Mouse (Mus musculus) neural tube, embryonic 14.5 days (tissue): Measurements from ENCODE around the gene Mrgpra9. TPM values are rescaled to one million over a fixed set of nuclear protein-coding genes. Genes with fewer than 3 reads are reported as not detected.
"Not testable (repeated sequence)": the region's sequence is repeated elsewhere in the genome, so short reads cannot be mapped to it uniquely, and the experiment has no call there.

ENCODE experiments used
- ATAC-seq: fragments of 200-750 bp; cut with Nextera tagmentation; 2 replicates; pipeline ENCODE4 v1.8.0; 2017; ENCODE audit warnings: low read depth, mild to moderate bottlenecking, moderate TSS enrichment, moderate library complexity
- H3K27ac ChIP-seq: fragments of 300-500 bp; sonication (generic); 2 replicates; pipeline ENCODE4 v1.5.1; 2014; ENCODE audit warnings: low read depth, mild to moderate bottlenecking, control low read depth, low read length, moderate library complexity, mixed read lengths
- H3K27me3 ChIP-seq: fragments of 300-500 bp; sonication (generic); 2 replicates; pipeline ENCODE4 v1.6.1; 2014; ENCODE audit warnings: low read length; ENCODE audit not compliant: control insufficient read depth, insufficient read depth
- H3K36me3 ChIP-seq: fragments of 300-500 bp; sonication (generic); 2 replicates; pipeline ENCODE4 v1.6.1; 2014; ENCODE audit warnings: low read length, mixed read lengths; ENCODE audit not compliant: control insufficient read depth, insufficient read depth
- H3K4me1 ChIP-seq: fragments of 300-500 bp; sonication (generic); 2 replicates; pipeline ENCODE4 v1.6.1; 2014; ENCODE audit warnings: low read length; ENCODE audit not compliant: control insufficient read depth, insufficient read depth
- H3K4me2 ChIP-seq: fragments of 300-500 bp; sonication (generic); 2 replicates; pipeline ENCODE4 v1.6.1; 2014; ENCODE audit warnings: mild to moderate bottlenecking, low read depth, low read length, control low read depth
- H3K4me3 ChIP-seq: fragments of 300-500 bp; sonication (generic); 2 replicates; pipeline ENCODE4 v1.5.1; 2014; ENCODE audit warnings: low read depth, low read length, control low read depth, mixed read lengths
- H3K9ac ChIP-seq: fragments of 300-500 bp; sonication (generic); replicated peaks from 2 replicates; pipeline ENCODE4 v1.6.1; 2014; ENCODE audit warnings: low read depth, mild to moderate bottlenecking, control low read depth, low read length, mixed read lengths
- H3K9me3 ChIP-seq: fragments of 300-500 bp; sonication (generic); 2 replicates; pipeline ENCODE4 v1.6.1; 2016; ENCODE audit warnings: low read length; ENCODE audit not compliant: control insufficient read depth
- WGBS: fragments of 180-500 bp; shearing (Covaris S2); extraction: QIAGEN DNeasy Blood & Tissue Kit; methylation state at CpG from one replicate; pipeline ENCODE4 v1.1.7; 2014; 5-methylcytosine and 5-hydroxymethylcytosine counted together
- polyA plus RNA-seq: library from polyadenylated mRNA; unstranded; fragments of >200 nt; fragmentation: Nextera tagmentation; extraction: Ambion mirVana; gene quantifications from 2 replicates; pipeline ENCODE4 v1.2.1, GENCODE M21; 2014

The Mrgpra9 gene
- polyA plus RNA-seq, result not detected in 2 replicates

DNA sequence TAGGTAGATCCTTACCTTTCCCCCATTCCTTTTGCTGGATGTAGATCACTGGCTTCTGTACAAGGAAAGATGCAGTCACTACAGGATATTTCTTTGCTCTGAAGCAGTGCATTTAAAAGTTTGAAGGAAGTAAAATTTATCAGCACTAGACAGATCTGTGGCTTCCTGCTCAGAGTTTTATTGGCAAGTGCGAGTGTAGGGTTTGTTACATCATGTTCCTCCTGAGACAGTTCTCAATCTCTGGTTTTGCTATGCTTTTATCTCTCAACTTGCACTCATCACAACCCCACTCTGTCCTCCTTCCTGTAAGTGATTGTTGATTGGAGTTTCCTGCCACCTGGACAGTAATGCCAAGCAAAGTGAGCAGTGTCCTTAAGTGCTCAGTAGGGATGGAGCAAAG, at the start of gene Mrgpra9:
Gene Mrgpra9 (minus strand): TSS at position 79 of the 400 bp plus-strand sequence.
- Histone ChIP-seq H3K9me3 (no peaks in the 10 kb centered on the region), H3K36me3 (no peaks in the 10 kb centered on the region), H3K4me1 (no peaks in the 10 kb centered on the region), H3K27me3 (no peaks in the 10 kb centered on the region), H3K4me3 (no peak within 1 kb of the TSS), H3K9ac (no peak within 1 kb of the TSS), H3K4me2 (no peak within 1 kb of the TSS), H3K27ac (no peak within 1 kb of the TSS)
- 84% methylated on average over 1 of the region's 1 CpGs for WGBS
- no peak for ATAC-seq

DNA sequence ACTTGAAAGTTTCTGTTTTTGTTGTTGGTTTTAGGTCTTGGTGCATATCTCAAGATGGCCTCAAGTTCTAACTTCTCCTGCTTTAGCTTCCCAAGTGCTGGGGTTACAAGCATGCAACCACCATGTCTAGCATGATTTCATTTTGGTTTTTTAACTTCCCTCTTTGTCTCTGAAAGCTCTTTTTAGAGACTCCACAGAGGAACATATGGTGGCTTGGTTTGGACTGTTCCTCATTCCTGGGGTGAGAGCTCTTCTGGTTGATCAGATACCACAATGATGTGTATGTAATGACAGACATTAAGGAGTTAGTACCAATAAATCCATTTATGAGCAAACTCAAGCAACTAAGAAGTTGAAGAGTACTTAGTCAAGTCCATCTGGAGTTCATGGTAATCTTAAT, 47.0 kb upstream of the Mrgpra9 start:
- H3K9ac ChIP-seq, H3K4me1 ChIP-seq, H3K36me3 ChIP-seq, ATAC-seq, H3K4me3 ChIP-seq, H3K27me3 ChIP-seq, H3K9me3 ChIP-seq, H3K27ac ChIP-seq, H3K4me2 ChIP-seq: not testable (repeated sequence)

DNA sequence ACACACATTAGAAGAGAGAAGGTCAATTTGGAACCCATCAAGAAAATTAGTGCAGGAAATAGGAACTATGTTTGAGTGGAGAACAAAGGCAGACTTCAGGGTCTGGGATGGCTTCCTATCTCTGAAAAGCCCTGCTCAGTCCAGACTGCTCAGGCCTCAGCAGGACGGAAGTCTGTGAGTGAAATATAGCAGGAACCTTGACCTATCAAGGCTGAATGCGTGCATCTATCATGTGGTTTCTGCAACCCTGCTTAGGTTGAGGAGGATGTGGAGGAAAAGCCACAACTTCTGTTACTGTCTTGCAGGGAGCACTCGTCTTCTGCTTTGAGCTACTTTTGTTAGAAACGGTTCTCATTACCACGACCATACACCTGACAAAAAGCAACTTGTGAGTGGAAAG, 18.9 kb upstream of the Mrgpra9 start:
- not testable (repeated sequence) for H3K4me3 ChIP-seq, H3K4me2 ChIP-seq, H3K9ac ChIP-seq, H3K27ac ChIP-seq, H3K4me1 ChIP-seq, ATAC-seq, H3K9me3 ChIP-seq, H3K27me3 ChIP-seq, H3K36me3 ChIP-seq
- 95% methylated on average over 5 of the region's 5 CpGs for WGBS

DNA sequence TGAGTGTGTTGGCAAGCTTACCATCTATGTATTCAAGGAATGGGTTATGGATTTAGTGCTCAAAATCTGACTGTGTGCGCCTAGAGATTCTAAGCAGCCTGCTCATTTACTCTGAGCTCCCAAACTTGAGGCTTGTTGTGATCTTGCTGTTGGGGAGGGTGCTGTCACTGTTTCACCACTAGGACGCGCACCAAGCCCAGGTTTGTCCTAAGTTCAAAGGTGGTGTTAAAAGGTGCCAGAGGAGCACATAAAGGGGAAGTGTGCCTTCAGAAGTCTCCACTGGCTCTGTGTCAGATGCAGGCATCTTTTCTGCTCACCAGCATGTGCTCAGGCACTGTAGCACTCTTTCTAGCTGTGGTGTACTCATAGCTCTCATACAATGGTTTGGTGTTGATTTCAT, 8.0 kb downstream of the Mrgpra9 start:
- WGBS, result 61% methylated on average over 3 of the region's 3 CpGs
- ATAC-seq, result no peak
- H3K27ac ChIP-seq, result no peak overlapping the region

DNA sequence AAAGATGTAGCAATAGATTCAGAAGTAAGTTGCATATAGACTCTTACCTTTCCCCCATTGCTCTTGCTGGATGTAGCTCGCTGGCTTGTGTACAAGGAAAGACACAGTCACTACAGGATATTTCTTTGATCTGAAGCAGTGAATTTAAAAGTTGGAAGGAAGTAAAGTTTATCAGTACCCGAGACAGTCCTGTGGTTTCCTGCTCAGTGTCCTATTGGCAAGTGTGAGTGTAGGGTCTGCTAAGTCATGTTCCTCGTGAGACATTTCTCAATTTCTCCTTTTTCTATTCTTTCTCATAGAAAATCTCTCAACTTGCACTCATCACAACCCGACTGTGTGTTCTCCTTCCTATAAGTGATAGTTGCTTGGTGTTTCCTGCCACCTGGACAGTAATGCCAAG, 47.8 kb downstream of the Mrgpra9 start, which contains the start of gene Mrgpra6:
Gene Mrgpra6 (minus strand): TSS at position 91 of the 400 bp plus-strand sequence.
- Histone ChIP-seq H3K9ac (no peak within 1 kb of the TSS), H3K36me3 (no peaks in the 10 kb centered on the region), H3K27me3 (no peaks in the 10 kb centered on the region), H3K4me3 (no peak within 1 kb of the TSS), H3K27ac (no peak within 1 kb of the TSS), H3K9me3 (no peaks in the 10 kb centered on the region), H3K4me1 (no peaks in the 10 kb centered on the region), H3K4me2 (no peak within 1 kb of the TSS)
- WGBS, result 79% methylated on average over 4 of the region's 4 CpGs
- ATAC-seq, result no peak

More for the DNA sequence above, 8.0 kb downstream of the Mrgpra9 start:
- Histone ChIP-seq H3K36me3 (no peaks in the 10 kb centered on the region), H3K9ac (no peak overlapping the region), H3K4me2 (no peak overlapping the region), H3K27me3 (no peaks in the 10 kb centered on the region), H3K9me3 (no peaks in the 10 kb centered on the region), H3K4me1 (no peaks in the 10 kb centered on the region), H3K4me3 (no peak overlapping the region)

DNA sequence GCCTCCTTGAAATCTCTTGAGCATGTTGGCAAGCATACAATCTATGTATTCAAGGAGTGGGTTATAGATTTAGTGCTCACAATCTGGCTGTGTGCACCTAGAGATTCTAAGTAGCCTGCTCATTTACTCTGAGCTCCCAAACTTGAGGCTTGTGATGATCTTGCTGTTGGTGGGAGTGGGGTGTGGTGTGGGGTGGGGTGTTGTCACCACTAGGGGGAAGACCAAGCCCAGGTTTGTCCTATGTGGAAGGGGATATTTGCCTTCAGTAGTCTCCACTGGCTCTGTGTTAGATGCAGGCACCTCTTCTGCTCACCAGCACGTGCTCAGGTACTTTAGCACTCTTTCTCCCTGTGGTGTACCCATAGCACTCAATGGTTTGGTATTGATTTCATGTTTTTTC, 57.4 kb downstream of the Mrgpra9 start:
- ATAC-seq, result no peak

More for the DNA sequence above, 57.4 kb downstream of the Mrgpra9 start:
- no peaks in the 10 kb centered on the region for H3K36me3 ChIP-seq
- WGBS, result 55% methylated on average over 1 of the region's 1 CpGs
- no peaks in the 10 kb centered on the region for H3K27me3 ChIP-seq
- no peaks in the 10 kb centered on the region for H3K4me1 ChIP-seq
- no peak overlapping the region for H3K9ac ChIP-seq
- no peak overlapping the region for H3K27ac ChIP-seq
- H3K4me2 ChIP-seq, result no peak overlapping the region
- H3K4me3 ChIP-seq, result no peak overlapping the region
- H3K9me3 ChIP-seq, result no peaks in the 10 kb centered on the region

Other genes with a start within 250 kb of the Mrgpra9 start
- 7.1 and 10.0 TPM in 2 replicates for gene Spty2d1, start 244.4 kb downstream of the Mrgpra9 start, polyA plus RNA-seq
- 15.4 and 19.3 TPM in 2 replicates for gene Tmem86a, start 202.2 kb downstream of the Mrgpra9 start, polyA plus RNA-seq
- 152 and 182 TPM in 2 replicates for gene Ptpn5, start 119.2 kb downstream of the Mrgpra9 start, polyA plus RNA-seq
- not detected in 2 replicates for gene Mrgpra6, start 47.9 kb downstream of the Mrgpra9 start, polyA plus RNA-seq
- gene Mrgpra1, start 101.4 kb upstream of the Mrgpra9 start, polyA plus RNA-seq, result not detected in 2 replicates
- not detected in 2 replicates for gene Mrgpra2a, start 199.3 kb upstream of the Mrgpra9 start, polyA plus RNA-seq